Mouse (Mus musculus) layer of hippocampus, adult 9-11 months (tissue): Measurements from ENCODE around the gene Eif2ak4.

Source experiments
- DNase-seq: peaks from one replicate; pipeline ENCODE4 v3.0.0; 2022

Eif2ak4 gene

DNA sequence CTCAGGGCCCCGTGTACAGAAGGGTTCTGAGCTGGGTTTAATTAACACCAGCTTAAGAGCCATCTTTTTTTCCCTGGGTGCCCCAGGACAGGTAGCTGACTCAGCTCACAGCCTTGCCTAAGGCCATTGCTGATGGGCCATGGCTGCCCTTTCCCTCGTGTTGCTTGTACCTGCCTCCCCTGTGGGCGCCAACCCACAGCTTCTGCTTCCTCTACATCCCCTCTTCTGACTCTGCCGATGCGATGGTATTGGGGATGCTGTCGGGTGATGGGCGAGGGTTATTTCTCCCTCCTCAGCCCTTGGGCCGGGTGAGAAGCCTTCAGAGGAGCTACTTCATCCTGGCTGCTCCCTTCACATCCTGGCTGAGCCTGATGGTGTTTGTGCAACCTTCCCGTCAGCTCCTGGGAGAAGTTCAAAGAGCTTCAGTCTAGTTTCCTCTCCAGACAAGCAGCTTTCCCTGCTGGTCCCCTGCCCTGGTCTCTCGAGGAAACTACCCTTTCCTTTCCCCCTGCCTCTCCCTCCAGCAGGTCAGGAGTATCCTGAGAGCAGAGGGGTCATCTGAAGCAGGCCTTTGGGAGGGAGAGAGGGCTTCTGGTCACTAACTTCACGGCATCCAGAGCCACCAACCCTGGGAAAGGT is 123.5 kb downstream of the Eif2ak4 start:
- no peak for DNase-seq

DNA sequence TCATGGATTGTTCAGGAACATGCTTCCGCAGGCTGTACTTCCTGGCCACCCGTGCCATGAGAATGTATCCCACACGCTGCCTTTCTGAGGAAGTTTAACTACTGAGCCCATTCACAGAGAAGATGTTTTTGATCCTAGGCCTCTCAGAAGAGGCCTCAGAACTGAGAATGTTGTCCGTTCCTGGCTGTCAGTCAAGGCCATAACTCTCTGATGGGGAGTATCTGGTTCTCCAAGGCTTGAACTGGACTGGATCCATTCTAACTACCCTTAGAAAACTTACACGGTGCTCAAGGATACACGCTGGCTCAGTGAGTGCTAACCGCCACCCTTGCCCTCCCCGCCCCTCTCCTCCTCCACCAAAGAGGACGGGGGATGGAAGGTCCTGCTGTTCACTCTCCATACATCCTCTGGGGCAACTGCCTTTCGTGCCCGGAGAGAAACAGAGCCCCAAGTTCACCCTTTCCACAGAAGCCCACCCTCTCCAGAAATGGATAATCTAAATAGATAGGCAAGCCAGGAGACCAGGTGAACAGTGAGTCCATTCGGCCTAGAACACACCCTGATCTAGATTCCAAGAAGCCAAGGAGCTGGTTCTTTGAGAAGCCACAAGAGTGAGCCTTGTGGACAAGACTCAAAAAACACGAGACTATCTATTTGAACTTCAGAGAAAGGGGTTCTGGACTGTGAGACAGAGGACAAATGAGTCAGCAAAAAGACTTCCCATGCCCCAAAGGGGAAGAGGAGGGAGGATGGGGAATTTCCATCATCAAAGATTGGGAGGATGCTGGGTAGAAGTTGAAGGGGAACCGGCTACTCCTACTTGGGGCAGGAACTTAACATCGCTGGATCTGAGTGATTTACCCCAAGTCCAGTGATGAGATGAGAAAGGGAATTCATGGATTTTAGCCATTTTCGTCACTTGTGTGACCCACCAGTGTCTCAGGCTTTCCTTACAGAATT is 124.3 kb downstream of the Eif2ak4 start:
- no peak for DNase-seq

DNA sequence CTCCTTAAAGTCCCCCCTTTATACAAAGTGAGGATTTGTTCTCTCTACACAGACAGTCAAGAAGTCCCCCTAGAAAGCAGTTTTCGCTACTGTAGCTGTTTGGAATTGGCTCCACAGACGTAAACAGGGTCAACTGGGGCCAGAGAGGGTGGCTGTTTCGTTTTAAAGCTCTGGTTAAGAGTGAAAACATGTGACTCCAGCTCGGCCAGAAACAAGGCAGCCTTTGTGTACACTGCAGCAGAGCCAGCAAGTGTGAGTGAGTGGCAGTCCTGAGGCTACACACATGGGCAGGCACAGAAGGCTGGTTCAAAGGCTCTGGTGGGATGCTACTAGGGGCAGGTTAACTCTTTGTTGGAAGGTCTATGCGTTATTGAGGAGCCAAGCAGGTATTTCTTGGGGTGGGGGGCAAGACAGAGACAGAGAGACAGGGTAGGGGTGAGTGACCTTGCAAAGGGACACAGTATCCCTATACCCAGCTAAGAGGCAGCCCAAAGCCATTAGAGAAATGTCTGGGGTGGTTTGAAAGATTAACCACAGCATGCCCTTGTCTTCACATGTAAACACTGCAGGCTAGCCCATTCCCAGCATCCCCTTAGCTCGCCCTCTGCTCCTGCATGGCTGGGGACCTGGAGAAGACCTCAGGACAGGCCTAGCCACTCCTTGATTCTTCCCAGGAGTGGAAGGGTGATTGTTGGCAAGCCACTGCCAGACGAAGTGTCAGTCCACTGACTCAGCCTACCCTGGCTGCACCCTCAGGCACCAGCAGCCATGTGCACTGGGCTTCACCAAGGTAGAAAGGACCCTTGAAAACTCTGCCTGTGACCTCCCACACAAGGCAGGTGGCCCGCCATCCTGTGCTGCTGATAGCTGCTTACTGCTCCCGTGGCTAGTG is 131.9 kb downstream of the Eif2ak4 start:
- peak; percentile 71 for DNase-seq

DNA sequence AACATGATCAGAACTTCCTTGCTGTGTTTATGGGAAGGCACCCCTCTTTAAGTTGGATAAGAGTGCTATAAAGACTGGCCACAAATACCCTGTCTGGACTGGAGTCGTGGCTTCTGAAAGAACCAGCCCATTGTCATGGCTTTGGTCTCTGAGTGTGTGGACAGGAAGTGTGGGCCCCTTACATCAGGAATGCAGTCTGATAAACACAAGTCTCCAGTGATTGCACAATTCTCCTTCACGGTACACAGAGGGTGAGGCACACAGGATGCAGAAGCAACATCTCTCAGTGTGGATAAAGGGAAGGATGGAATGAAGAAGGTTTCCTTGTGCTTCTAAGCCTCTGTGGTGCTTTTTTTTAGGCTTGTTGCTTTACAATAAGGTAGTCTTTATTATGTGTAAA is 133.8 kb downstream of the Eif2ak4 start:
- no peak for DNase-seq

DNA sequence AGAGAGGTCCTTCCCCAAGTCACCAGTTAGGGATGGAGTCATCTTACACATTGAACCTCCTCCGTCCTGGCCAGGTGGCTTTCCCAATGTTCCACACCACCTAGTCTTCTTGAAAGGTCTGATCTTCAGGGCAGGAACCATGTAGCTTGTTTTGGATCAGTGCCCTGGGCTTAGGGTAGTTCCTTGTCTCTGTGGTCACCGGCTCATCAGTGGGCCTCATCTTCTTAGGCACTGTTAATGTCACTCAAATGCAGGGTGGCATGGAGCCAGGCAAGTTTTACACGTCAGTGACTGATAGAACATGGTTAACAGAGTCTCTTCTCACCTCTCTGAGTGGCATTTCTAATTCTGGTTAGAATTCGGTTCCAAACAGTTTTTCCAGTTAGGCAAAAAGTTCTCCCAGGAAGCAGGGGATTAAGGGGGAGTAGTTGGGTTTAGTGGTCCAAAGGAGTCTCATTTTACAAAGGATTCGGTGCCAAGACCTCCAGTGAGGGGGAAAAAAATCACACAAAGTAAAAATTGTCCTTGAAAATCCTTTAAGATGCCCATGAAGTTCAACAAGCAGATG is 134.8 kb downstream of the Eif2ak4 start:
- no peak for DNase-seq

DNA sequence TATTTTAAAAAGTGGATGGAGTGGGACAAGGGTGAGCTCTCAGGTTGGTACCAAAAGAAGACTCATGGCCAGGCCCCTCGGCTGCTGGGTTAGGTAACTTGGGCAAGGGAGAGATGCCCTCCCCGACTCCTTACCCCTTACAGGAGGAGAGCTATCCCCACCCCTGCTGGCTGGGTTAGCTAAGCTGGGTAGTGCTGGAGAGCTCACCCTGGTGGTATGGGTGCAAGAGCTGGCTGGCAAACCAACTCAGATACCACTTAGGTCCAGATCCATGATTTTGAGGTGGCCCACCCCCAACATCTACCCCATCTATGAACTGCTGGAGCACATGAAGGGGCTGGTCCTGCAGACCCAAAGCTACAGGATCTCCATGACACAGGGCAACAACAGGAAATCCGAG is 136.4 kb downstream of the Eif2ak4 start:
- no peak for DNase-seq
